Mouse (Mus musculus) cerebellum, adult 2 months (tissue): ENCODE results near the gene Mfrp.

Experiments used
- CTCF ChIP-seq: fragments of 200-500 bp; IDR thresholded peaks from 2 replicates; pipeline ENCODE4 v1.5.1; 2011; ENCODE audit warnings: low read depth, mild to moderate bottlenecking, control low read depth, low read length, moderate library complexity, borderline replicate concordance; ENCODE audit not compliant: insufficient read depth
- POLR2A ChIP-seq: fragments of 200-500 bp; IDR thresholded peaks from 2 replicates; pipeline ENCODE4 v1.6.1; 2011; ENCODE audit warnings: low read length, control low read depth, borderline replicate concordance; ENCODE audit not compliant: insufficient read depth

DNA sequence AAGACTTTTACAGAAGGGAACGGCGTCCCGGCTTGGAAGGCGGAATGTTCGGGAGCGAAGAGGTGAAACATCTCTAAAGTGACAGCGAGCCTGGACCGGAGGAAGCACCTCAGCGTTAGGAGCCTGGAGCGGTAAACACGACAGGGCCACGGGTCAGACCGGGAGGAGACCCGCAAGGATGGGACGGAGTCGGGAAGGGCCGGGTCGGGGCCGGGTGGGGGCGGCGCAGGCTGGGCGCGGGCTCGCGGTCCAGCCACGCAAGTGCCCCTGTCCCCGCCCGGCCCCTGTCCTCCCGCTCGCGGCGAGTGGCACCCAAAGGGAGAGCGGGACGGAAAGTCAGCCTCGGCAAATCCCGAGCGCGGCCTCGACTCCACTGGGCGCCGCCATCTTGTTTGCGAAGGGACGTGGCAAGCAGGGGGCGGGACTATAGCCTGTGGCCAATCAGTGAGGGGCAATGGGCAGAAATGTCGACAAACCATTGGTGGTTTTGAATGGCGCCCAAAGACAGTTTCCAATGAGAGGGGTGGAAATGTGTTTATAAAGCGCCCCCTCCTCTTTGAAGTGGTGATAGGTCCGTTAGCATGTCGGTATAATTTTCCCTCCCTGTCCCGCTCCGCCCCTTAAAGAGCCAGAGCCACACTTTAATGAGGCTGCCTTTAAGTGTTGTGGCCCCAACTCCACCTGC, 11.7 kb downstream of the Mfrp start, which contains the start of the genes Gm49380 and Rnf26:
- TF ChIP-seq CTCF: no peak
- peak; percentile 54; the same call in 1 of the 2 replicates for TF ChIP-seq POLR2A
